Mouse (Mus musculus): Measurements from ENCODE around the gene Trim63.
A peak's percentile ranks its signal among the peaks of the same experiment; 100 is the strongest.

DNA sequence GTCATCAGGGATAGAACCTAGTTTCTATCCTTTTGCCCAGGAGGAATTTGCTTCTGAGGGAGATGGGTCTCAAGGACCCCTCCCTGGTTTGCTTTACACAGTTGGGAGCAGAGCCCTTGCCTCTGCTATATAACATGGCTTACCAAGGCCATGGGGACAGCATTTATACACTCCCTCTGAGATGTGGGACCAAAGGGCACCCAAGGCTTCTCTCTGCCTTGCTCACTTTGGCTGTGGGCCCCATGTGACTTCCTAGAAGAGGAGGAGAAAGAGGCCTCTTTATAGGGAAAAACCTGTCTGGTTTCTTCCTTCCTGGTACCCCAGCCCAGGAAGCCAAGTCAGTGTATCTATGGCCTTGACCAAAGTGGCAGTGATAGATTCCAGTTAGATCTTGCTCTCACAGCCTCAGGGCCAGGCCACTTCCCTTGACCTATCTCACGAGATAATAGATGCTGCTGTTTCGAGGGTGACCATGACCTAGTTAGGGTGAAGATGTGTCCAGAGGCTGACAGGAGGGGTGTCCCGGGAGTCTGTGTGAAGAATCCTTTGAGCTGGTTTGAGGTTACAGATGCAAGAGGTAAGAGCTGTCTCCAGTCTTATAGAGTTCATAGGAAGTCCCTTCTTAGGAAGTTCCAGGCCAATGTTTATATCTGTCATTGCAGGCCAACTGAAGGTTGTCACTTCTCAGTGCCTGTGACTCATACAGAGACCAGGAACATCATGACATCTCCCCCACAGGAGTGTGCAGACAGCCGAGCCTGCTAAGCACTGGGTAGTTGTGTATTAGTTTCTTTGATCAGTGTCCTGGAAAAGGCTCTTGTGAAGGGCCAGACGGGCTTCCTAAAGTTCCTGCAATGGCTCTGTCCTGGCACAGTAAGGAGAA, 38.8 kb downstream of the Trim63 start:
- TF ChIP-seq POLR2A (IDR thresholded peaks at IDR 0.05; ENCODE audit: low read depth, low read length) (no peak; the same call in 1 of the 2 replicates), EP300 (IDR thresholded peaks at IDR 0.05; ENCODE audit: low read length) (peak; percentile 59; the same call in 1 of the 2 replicates), TBP (conservative IDR thresholded peaks at IDR 0.05; ENCODE audit: low read depth, low read length) (no peak), GABPA (IDR thresholded peaks at IDR 0.05; ENCODE audit: insufficient replicate concordance, low read depth, low read length) (no peak), CTCF (conservative IDR thresholded peaks at IDR 0.05 in 1 of 2, IDR thresholded peaks at IDR 0.05 in 1 of 2; ENCODE audit: low read depth in 2 of 2, low read length in 2 of 2) (no peak), E2F4 (IDR thresholded peaks at IDR 0.05; ENCODE audit: insufficient replicate concordance, low read depth, low read length) (no peak), ZMIZ1 (IDR thresholded peaks at IDR 0.05; ENCODE audit: low read depth, low read length) (no peak), HCFC1 (IDR thresholded peaks at IDR 0.05; ENCODE audit: low read depth, low read length) (no peak), ZC3H11A (IDR thresholded peaks at IDR 0.05; ENCODE audit: low read depth, low read length) (no peak), CHD1 (IDR thresholded peaks at IDR 0.05; ENCODE audit: low read depth, low read length) (no peak), KAT2A (IDR thresholded peaks at IDR 0.05; ENCODE audit: insufficient replicate concordance, low read length) (no peak)
